Mouse (Mus musculus) olfactory bulb, adult 2 months (tissue): ENCODE data around the gene Sapcd1. TPM values are rescaled to one million over a fixed set of nuclear protein-coding genes. Genes with fewer than 3 reads are reported as not detected.

Experiments used
- H3K27ac ChIP-seq: fragments of 200-500 bp; 2 replicates; pipeline ENCODE4 v1.5.1; 2012; ENCODE audit warnings: low read depth, low read length; ENCODE audit not compliant: insufficient read depth
- H3K4me1 ChIP-seq: fragments of 200-500 bp; 2 replicates; pipeline ENCODE4 v1.6.1; 2012; ENCODE audit warnings: low read length; ENCODE audit not compliant: control insufficient read depth, insufficient read depth
- H3K4me3 ChIP-seq: fragments of 200-500 bp; 2 replicates; pipeline ENCODE4 v1.5.1; 2012; ENCODE audit warnings: mild to moderate bottlenecking, low read depth, low read length, moderate library complexity; ENCODE audit not compliant: insufficient read depth
- CTCF ChIP-seq: fragments of 200-500 bp; IDR thresholded peaks from 2 replicates; pipeline ENCODE4 v1.5.1; 2012; ENCODE audit warnings: low read depth, mild to moderate bottlenecking, low read length, moderate library complexity; ENCODE audit not compliant: insufficient read depth
- POLR2A ChIP-seq: fragments of 200-500 bp; IDR thresholded peaks from 2 replicates; pipeline ENCODE4 v1.6.1; 2012; ENCODE audit warnings: mild to moderate bottlenecking, low read depth, low read length, moderate library complexity; ENCODE audit not compliant: insufficient read depth
- WGBS: fragments of 180-500 bp; shearing (Covaris S2); methylation state at CpG from one replicate; pipeline ENCODE4 v1.1.7; 2018; 5-methylcytosine and 5-hydroxymethylcytosine counted together
- polyA plus RNA-seq: library from polyadenylated mRNA; stranded (reverse); fragments of >200 nt; gene quantifications from 2 replicates; pipeline ENCODE4 v1.2.4, GENCODE M21; 2012; ENCODE audit warnings: low replicate concordance; ENCODE audit not compliant: missing spikeins, insufficient read depth, insufficient read length

Sapcd1 gene
- polyA plus RNA-seq, 1 experiment, result not detected

GRCm38 (mm10) chr17:35064951-35065947 is 37.4 kb upstream of the Sapcd1 start, which contains the start of gene Ly6g6c:
Ly6g6c (plus strand) TSS chr17:35065388.
- no peak for TF ChIP-seq CTCF
- no peak for TF ChIP-seq POLR2A
- H3K27ac ChIP-seq, result no peak within 1 kb of the TSS
- 16% methylated on average over 48 of the region's 48 CpGs for WGBS
- H3K4me1 ChIP-seq, result peaks cover 9% of the 10 kb centered on the region; the same call in 1 of the 2 replicates
- no peak within 1 kb of the TSS for H3K4me3 ChIP-seq

GRCm38 (mm10) chr17:35064378-35064877 is 36.6 kb upstream of the Sapcd1 start:
- Histone ChIP-seq H3K4me3 (no peak overlapping the region), H3K4me1 (peaks cover 14% of the 10 kb centered on the region; the same call in 1 of the 2 replicates), H3K27ac (no peak overlapping the region)
- TF ChIP-seq POLR2A (no peak), CTCF (no peak)
- WGBS, result 59% methylated on average over 10 of the region's 10 CpGs

- H3K4me1 ChIP-seq, result peaks cover 18% of the 10 kb centered on the region; the same call in 1 of the 2 replicates
- WGBS, result 93% methylated on average over 3 of the region's 3 CpGs
- TF ChIP-seq CTCF (no peak), POLR2A (no peak)
- no peak overlapping the region for H3K4me3 ChIP-seq
- no peak overlapping the region for H3K27ac ChIP-seq
Observed at GRCm38 (mm10) chr17:35063466-35063865, 35.6 kb upstream of the Sapcd1 start.

GRCm38 (mm10) chr17:35061299-35061698 is 33.5 kb upstream of the Sapcd1 start:
- 81% methylated on average over 8 of the region's 8 CpGs for WGBS
- Histone ChIP-seq H3K4me3 (no peak overlapping the region), H3K27ac (no peak overlapping the region), H3K4me1 (peaks cover 18% of the 10 kb centered on the region; the same call in 1 of the 2 replicates)
- no peak for TF ChIP-seq CTCF
- TF ChIP-seq POLR2A, result no peak

- no peak for TF ChIP-seq POLR2A
- no peak for TF ChIP-seq CTCF
- 73% methylated on average over 22 of the region's 22 CpGs for WGBS
- Histone ChIP-seq H3K4me1 (peaks cover 18% of the 10 kb centered on the region; the same call in 1 of the 2 replicates), H3K4me3 (no peak overlapping the region), H3K27ac (no peak overlapping the region)
Observed at GRCm38 (mm10) chr17:35060737-35061297, 33.0 kb upstream of the Sapcd1 start.

GRCm38 (mm10) chr17:35060071-35060470 is 32.3 kb upstream of the Sapcd1 start:
- no peak for TF ChIP-seq POLR2A
- TF ChIP-seq CTCF, result no peak
- Histone ChIP-seq H3K27ac (no peak overlapping the region), H3K4me3 (peak overlapping the region; percentile 78; the same call in 1 of the 2 replicates), H3K4me1 (peaks cover 12% of the 10 kb centered on the region; the same call in 1 of the 2 replicates)
- WGBS, result 15% methylated on average over 14 of the region's 14 CpGs

GRCm38 (mm10) chr17:35058911-35059892 is 31.4 kb upstream of the Sapcd1 start, which contains the start of gene Ddah2:
Ddah2 (plus strand) TSS chr17:35059035.
- peak within 1 kb of the TSS; percentile 4; the same call in 1 of the 2 replicates for H3K27ac ChIP-seq
- peaks cover 10% of the 10 kb centered on the region; the same call in 1 of the 2 replicates for H3K4me1 ChIP-seq
- WGBS, result under 1% methylated on average over 57 of the region's 57 CpGs
- H3K4me3 ChIP-seq, result peak within 1 kb of the TSS; percentile 78
- TF ChIP-seq CTCF, result peak; percentile 86
- no peak; the same call in 1 of the 2 replicates for TF ChIP-seq POLR2A

- no peak for TF ChIP-seq POLR2A
- no peak for TF ChIP-seq CTCF
- Histone ChIP-seq H3K4me3 (no peak overlapping the region), H3K27ac (no peak overlapping the region), H3K4me1 (peaks cover 10% of the 10 kb centered on the region; the same call in 1 of the 2 replicates)
- WGBS, result 71% methylated on average over 9 of the region's 9 CpGs
Observed at GRCm38 (mm10) chr17:35058316-35058715, 30.5 kb upstream of the Sapcd1 start.
